Mouse (Mus musculus) small intestine, adult 2 months (tissue): ENCODE data around the gene Sytl3. TPM values are rescaled to one million over a fixed set of nuclear protein-coding genes. Genes with fewer than 3 reads are reported as not detected.
"Not testable (repeated sequence)": the region's sequence is repeated elsewhere in the genome, so short reads cannot be mapped to it uniquely, and the experiment has no call there.

Experiments used
- H3K27ac ChIP-seq: fragments of 200-500 bp; 2 replicates; pipeline ENCODE4 v1.5.1; 2012; ENCODE audit warnings: low read depth, low read length, control low read depth, inconsistent platforms; ENCODE audit not compliant: insufficient read depth
- H3K27me3 ChIP-seq: fragments of 200-500 bp; 2 replicates; pipeline ENCODE4 v1.6.1; 2012; ENCODE audit warnings: mild to moderate bottlenecking, moderate library complexity, low read length, inconsistent platforms; ENCODE audit not compliant: control insufficient read depth, insufficient read depth
- H3K36me3 ChIP-seq: fragments of 200-500 bp; 2 replicates; pipeline ENCODE4 v1.6.1; 2012; ENCODE audit warnings: mild to moderate bottlenecking, low read length, control low read depth, inconsistent platforms; ENCODE audit not compliant: control insufficient read depth, insufficient read depth
- H3K4me1 ChIP-seq: fragments of 200-500 bp; 2 replicates; pipeline ENCODE4 v1.6.1; 2012; ENCODE audit warnings: low read length, inconsistent platforms, mixed read lengths; ENCODE audit not compliant: control insufficient read depth, insufficient read depth, insufficient read length
- H3K4me3 ChIP-seq: fragments of 200-500 bp; 2 replicates; pipeline ENCODE4 v1.5.1; 2012; ENCODE audit warnings: low read depth, mild to moderate bottlenecking, control low read depth, inconsistent platforms, low read length, moderate library complexity
- WGBS: fragments of 180-500 bp; shearing (Covaris S2); methylation state at CpG from one replicate; pipeline ENCODE4 v1.1.7; 2018; 5-methylcytosine and 5-hydroxymethylcytosine counted together
- polyA plus RNA-seq: library from polyadenylated mRNA; depleted of rRNA; stranded (reverse); fragments of >200 nt; gene quantifications from 2 replicates; pipeline ENCODE4 v1.2.3, GENCODE M21; 2012; rRNA removed

Gene Sytl3
- polyA plus RNA-seq: 2.5 and 6.4 TPM in 2 replicates

DNA sequence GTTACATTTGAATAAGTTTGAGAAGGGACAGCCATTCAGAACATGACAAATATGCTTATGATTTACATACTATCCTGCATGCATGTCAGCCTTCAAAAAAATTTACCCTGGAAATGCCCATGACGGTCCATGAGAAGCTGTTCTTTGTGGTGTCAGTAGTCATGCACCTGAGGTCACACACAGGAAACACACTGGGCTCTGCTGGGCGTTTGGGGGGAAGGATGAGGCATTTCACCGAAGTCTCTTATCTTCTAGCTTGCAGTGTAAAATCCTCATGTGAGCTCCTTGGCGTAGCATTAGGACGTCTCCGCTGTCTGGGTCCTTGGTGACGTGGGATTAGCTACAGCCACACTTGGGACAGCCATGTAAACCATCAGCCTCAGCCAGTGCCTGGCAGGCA, at the start of gene Sytl3:
Gene Sytl3, plus strand, starts transcription at position 293 of the 400 bp plus-strand sequence.
- H3K36me3 ChIP-seq, H3K27ac ChIP-seq, H3K4me1 ChIP-seq, H3K4me3 ChIP-seq, H3K27me3 ChIP-seq: not testable (repeated sequence)
- WGBS: 68% methylated on average over 6 of the region's 7 CpGs

DNA sequence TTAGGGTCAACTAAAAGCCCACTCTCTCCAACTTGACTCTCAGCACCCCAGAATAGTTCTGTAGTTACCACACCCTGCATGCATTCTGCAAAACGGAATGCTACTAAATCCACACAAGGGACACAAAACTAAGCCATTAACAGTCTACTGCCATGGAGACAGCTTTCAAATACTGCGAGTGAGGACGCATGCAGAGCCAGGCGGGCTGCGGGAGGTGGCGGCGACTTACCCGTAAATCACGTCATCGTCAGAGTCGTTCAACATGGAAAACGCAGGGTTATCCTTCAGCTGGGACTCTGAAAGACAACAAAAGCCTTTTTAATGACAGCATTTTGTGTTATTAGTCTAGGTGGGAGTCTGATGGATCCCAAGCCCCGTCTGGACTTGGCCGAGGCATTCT, 45.4 kb upstream of the Sytl3 start:
- WGBS: 93% methylated on average over 12 of the region's 14 CpGs
- H3K27ac ChIP-seq: not testable (repeated sequence)

DNA sequence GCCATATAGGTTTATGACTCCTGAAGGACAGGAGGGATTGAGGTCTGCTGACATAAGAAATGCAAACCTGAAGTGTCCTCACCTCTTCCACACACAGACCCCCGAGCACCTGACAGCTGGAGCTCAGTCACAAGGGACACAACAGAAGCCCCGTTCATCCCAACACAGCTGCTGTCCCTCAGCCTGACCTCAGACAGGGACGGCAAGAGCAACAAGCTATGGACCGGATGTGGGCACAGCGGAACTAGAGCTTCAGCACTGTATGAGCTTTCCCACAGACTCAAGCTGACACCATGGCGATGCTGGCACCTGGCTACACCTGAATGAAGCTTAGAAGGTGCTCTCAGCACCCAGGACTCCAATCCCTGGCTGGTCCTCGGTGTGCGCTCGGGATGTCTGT, 44.6 kb upstream of the Sytl3 start:
- 83% methylated on average over 6 of the region's 9 CpGs for WGBS

More for the DNA sequence above, 45.4 kb upstream of the Sytl3 start:
- not testable (repeated sequence) for H3K4me1 ChIP-seq, H3K4me3 ChIP-seq, H3K27me3 ChIP-seq, H3K36me3 ChIP-seq

DNA sequence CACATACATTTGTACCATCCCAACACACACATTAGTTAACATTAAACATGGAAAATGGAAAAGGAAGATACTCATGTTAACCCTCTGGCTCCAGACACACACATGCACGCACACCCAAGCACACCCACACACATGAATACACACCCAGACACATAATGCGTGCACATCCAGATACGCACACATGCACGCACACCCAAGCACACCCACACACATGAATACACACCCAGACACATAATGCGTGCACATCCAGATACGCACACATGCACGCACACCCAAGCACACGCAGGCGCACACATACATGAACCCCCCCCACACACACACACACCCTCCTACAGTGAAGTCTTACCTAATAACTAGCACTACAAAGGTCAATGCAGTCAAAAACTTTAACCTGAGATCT, 42.2 kb upstream of the Sytl3 start:
- not testable (repeated sequence) for H3K4me1 ChIP-seq, H3K27me3 ChIP-seq, H3K36me3 ChIP-seq, H3K4me3 ChIP-seq
- H3K27ac ChIP-seq: 0 out of 2 replicates have a peak overlapping the region, but pooled peaks have one; percentile 86
- 97% methylated on average over 9 of the region's 9 CpGs for WGBS

More for the DNA sequence above, 44.6 kb upstream of the Sytl3 start:
- not testable (repeated sequence) for H3K27ac ChIP-seq, H3K36me3 ChIP-seq, H3K4me1 ChIP-seq, H3K4me3 ChIP-seq, H3K27me3 ChIP-seq

DNA sequence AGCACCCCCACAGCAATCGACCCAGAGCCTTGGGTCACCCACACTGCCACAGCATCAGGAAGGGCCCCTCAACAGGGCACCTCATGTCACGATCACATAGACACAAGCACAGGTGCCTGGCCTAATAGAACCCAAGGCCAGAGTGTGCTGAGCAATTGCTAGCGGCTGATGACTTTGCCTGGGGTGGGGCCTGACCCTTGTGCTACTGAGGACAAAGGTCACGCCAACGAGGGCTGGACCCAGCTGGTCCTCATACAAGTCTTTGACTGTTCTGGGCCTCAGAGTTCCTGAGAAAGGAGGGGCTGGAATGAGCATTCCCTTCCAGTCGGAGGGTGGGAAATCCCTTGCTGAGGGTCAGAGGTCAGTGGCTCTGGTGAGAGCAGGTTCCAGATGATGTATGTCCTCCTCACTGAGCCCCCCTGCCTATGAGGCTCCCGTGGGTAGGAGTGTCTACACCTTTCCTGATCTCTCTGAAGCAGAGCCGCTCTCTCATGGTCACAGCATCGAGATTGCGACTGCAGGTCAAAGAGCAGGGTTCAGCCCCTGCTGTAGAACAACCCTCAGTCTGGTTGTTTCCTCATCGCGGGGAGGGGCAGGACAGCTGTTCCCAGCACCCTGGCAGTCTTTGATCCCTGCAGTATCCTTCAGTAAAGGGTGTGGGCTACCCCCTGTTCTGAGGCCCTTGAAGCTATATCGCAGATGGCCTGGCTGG, 41.0 kb upstream of the Sytl3 start:
- H3K4me3 ChIP-seq, H3K36me3 ChIP-seq, H3K27me3 ChIP-seq, H3K4me1 ChIP-seq: not testable (repeated sequence)
- H3K27ac ChIP-seq: peak overlapping the region; percentile 86
- WGBS: 33% methylated on average over 9 of the region's 13 CpGs

DNA sequence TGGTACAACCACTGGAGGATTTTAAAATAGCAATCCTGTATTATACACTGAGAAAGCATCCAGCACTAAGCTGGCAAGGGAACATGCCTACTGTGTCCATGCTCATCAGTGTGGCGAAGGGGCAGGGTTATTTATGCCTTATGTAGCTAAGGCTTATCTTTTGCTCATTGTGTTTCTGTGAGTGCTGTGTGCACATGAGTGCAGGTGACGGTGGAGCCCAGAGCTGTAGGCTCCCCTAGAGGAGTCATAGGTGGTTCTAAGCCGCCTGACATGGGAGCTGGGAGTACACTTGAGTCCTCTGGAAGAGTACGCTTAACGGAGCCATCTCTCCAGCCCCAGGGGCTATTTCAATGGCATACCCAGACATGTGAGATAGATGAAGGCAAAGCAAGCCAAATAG, 39.6 kb upstream of the Sytl3 start:
- 88% methylated on average over 5 of the region's 5 CpGs for WGBS
- H3K4me1 ChIP-seq, H3K4me3 ChIP-seq, H3K36me3 ChIP-seq, H3K27ac ChIP-seq, H3K27me3 ChIP-seq: not testable (repeated sequence)

DNA sequence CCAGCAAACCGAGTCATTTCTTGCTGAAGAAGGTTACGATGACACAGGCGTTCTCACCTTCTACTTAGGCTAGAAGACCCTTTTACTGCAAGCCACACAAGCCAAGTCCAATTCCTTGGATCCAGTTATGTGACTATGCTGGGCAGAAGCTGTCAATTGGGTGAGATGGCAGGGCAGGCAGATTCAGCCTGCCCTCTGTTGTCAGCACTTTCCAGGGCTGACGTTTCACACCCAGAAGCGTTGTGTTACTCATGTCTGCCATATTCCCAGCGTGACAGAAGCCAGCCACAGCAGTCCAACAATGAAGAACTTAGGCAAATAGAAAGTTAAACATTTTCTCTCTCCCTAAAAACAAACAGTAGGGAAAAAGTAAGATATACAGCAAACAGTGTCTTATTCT, 38.9 kb upstream of the Sytl3 start:
- not testable (repeated sequence) for H3K27me3 ChIP-seq, H3K36me3 ChIP-seq, H3K27ac ChIP-seq, H3K4me1 ChIP-seq, H3K4me3 ChIP-seq
- 71% methylated on average over 6 of the region's 6 CpGs for WGBS

DNA sequence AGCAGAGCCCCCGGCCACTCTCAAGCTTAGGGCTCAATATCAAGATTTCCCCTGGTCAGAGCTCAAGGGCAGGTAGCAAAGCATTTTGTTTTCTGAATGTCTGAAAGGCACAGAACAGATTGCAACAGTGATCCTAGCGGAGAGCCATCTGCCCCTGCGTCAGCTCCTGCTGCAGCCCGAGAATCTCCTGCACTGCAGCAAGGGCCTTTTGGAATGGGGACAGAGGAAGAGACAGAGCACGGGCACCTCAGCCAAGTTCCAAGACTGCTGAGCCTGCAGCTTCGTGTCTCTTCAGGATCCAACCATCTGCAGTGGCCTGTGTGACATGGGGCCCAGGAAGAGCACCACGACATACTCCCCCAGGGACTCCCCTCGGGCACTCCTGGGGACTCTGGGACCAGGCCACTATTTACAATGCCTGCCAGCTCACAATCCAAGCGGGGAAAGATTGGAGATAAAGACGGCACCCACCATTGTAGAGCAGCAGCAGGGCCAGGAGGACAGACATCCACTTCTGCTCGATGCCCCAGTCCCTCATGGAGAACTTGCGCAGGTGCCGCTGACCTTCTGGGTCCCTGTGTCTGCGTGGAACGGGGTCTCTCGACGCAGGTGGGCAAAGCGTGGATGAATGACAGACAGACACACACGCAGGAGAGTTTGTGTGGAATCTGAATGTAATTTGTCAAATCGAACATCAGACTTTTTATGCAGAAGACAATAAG, 38.0 kb upstream of the Sytl3 start:
- peak overlapping the region; percentile 62; the same call in 1 of the 2 replicates for H3K27ac ChIP-seq
- not testable (repeated sequence) for H3K4me1 ChIP-seq, H3K36me3 ChIP-seq, H3K27me3 ChIP-seq
- WGBS: 36% methylated on average over 18 of the region's 20 CpGs
- peak overlapping the region; percentile 56 for H3K4me3 ChIP-seq

DNA sequence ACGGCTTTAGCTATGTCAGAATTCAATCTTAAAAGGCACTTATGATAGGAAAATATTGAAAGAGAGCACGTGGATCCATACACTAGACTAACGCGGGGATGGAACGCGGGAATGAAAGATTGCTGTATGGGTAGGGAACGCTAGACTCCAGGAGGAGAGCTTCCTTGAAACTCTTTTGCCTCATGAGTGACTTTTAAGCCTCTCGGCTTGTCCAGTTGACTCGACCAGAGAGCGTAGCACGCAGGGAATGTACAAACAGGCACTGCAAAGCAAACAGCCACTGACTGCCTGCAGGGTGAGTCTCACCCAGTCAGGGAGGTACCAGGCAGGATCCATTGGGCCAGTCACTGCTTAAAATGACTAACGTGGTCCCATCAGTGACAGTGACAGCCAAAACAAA, 36.9 kb upstream of the Sytl3 start:
- 71% methylated on average over 11 of the region's 12 CpGs for WGBS
- not testable (repeated sequence) for H3K27ac ChIP-seq, H3K27me3 ChIP-seq, H3K4me3 ChIP-seq, H3K36me3 ChIP-seq, H3K4me1 ChIP-seq

DNA sequence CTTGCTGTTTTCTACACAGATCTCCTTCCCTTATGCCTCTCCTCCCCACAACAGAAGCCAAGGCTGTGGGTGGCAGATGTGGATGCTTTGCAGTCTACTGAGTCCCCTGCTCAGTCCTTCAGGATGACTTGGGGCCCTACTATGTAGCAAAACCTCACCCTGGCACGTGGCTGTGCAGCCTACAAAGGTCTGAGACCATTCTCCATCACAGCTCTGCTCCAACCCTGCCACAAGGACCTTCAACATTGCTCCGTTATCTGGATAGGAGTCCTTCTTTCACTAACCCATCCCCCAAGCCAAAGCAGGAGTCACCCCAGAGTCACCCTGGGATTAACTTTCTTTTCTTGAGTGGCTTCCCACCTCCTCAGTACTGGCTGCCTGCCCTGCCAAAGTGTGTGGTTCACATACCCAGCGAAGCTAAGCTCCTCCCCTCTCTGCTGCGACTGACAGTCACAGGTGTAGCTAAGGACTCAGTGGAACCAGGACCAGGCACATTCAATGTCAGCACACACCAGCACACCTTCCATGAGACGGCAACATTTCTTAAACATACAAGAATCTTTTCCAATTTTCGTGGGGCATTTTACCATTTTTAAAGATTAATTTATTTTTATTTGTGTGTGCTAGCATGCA, 33.9 kb upstream of the Sytl3 start:
- H3K27ac ChIP-seq, H3K36me3 ChIP-seq, H3K4me3 ChIP-seq, H3K27me3 ChIP-seq, H3K4me1 ChIP-seq: not testable (repeated sequence)
- WGBS: 38% methylated on average over 1 of the region's 6 CpGs

DNA sequence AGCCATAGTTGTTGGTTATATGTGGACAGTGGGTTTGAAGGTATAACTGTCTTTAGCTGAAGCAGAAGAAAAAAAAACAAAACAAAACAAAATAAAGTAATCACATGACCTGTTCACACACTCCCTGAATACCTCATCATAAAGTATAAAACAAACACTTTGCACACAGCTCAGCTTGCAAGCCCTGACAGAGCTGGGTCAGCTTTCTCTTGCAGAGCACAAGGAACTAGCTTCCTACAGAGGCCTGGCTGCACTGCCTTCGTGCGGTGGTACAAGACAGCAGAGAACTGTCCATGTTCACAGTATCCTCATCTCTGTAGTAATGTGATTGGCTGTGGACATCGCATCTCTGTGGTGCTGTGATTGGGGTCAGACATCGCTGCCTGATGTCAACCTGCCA, 28.5 kb upstream of the Sytl3 start:
- H3K36me3 ChIP-seq, H3K27ac ChIP-seq, H3K4me1 ChIP-seq, H3K27me3 ChIP-seq, H3K4me3 ChIP-seq: not testable (repeated sequence)
- 80% methylated on average over 4 of the region's 4 CpGs for WGBS
